Mouse (Mus musculus): ENCODE data around the gene Meis2.

Gene Meis2

GRCm38 (mm10) chr2:115996438-115996837 is 69.2 kb downstream of the Meis2 start:
- DNase-seq = no peak

- DNase-seq = no peak
Measured at GRCm38 (mm10) chr2:115993877-115994276, 71.8 kb downstream of the Meis2 start.

- DNase-seq = no peak
Measured at GRCm38 (mm10) chr2:115989249-115989648, 76.4 kb downstream of the Meis2 start.

- no peak for DNase-seq
Measured at GRCm38 (mm10) chr2:115988448-115988847, 77.2 kb downstream of the Meis2 start.

GRCm38 (mm10) chr2:115984952-115985351 is 80.7 kb downstream of the Meis2 start:
- no peak for DNase-seq

- DNase-seq = no peak
Measured at GRCm38 (mm10) chr2:115984487-115984886, 81.2 kb downstream of the Meis2 start.

- no peak for DNase-seq
Measured at GRCm38 (mm10) chr2:115980490-115980889, 85.1 kb downstream of the Meis2 start.

GRCm38 (mm10) chr2:115979683-115980476 is 85.8 kb downstream of the Meis2 start:
- peak; percentile 29 for DNase-seq

GRCm38 (mm10) chr2:115978666-115979065 is 87.0 kb downstream of the Meis2 start:
- no peak for DNase-seq

GRCm38 (mm10) chr2:115971296-115971805 is 94.3 kb downstream of the Meis2 start:
- no peak for DNase-seq

- DNase-seq = no peak
Measured at GRCm38 (mm10) chr2:115970091-115970820, 95.4 kb downstream of the Meis2 start.

- no peak for DNase-seq
Measured at GRCm38 (mm10) chr2:115969201-115969600, 96.4 kb downstream of the Meis2 start.

GRCm38 (mm10) chr2:115964911-115965310 is 100.7 kb downstream of the Meis2 start:
- peak; percentile 8 for DNase-seq

- DNase-seq = no peak
Measured at GRCm38 (mm10) chr2:115963293-115963835, 102.3 kb downstream of the Meis2 start.

- DNase-seq = no peak
Measured at GRCm38 (mm10) chr2:115962728-115963127, 102.9 kb downstream of the Meis2 start.

GRCm38 (mm10) chr2:115962113-115962512 is 103.5 kb downstream of the Meis2 start:
- no peak for DNase-seq

GRCm38 (mm10) chr2:115960615-115961014 is 105.0 kb downstream of the Meis2 start:
- DNase-seq = no peak

GRCm38 (mm10) chr2:115956786-115957185 is 108.9 kb downstream of the Meis2 start:
- DNase-seq = no peak

- peak; percentile 3 for DNase-seq
Measured at GRCm38 (mm10) chr2:115950645-115951044, 115.0 kb downstream of the Meis2 start.

- no peak for DNase-seq
Measured at GRCm38 (mm10) chr2:115948630-115949426, 116.8 kb downstream of the Meis2 start.

- no peak for DNase-seq
Measured at GRCm38 (mm10) chr2:115947714-115948226, 117.9 kb downstream of the Meis2 start.

GRCm38 (mm10) chr2:115943044-115943443 is 122.6 kb downstream of the Meis2 start:
- DNase-seq = no peak

- no peak for DNase-seq
Measured at GRCm38 (mm10) chr2:115939849-115940248, 125.8 kb downstream of the Meis2 start.
